Mouse (Mus musculus): Measurements from ENCODE around the gene Nkap. TPM values are rescaled to one million over a fixed set of nuclear protein-coding genes. Genes with fewer than 3 reads are reported as not detected.
"Not testable (repeated sequence)": the region's sequence is repeated elsewhere in the genome, so short reads cannot be mapped to it uniquely, and the experiment has no call there.

Gene Nkap
- total RNA-seq (2021): 10 to 100 TPM; 18.1 to 22.9 TPM
- long read RNA-seq, full-length matches to known transcripts: 15 of 20 reads
- long read RNA-seq, partial matches to known transcripts: 3 of 20 reads
- long read RNA-seq, other reads (novel, unspliced or antisense): 2 of 20 reads

DNA sequence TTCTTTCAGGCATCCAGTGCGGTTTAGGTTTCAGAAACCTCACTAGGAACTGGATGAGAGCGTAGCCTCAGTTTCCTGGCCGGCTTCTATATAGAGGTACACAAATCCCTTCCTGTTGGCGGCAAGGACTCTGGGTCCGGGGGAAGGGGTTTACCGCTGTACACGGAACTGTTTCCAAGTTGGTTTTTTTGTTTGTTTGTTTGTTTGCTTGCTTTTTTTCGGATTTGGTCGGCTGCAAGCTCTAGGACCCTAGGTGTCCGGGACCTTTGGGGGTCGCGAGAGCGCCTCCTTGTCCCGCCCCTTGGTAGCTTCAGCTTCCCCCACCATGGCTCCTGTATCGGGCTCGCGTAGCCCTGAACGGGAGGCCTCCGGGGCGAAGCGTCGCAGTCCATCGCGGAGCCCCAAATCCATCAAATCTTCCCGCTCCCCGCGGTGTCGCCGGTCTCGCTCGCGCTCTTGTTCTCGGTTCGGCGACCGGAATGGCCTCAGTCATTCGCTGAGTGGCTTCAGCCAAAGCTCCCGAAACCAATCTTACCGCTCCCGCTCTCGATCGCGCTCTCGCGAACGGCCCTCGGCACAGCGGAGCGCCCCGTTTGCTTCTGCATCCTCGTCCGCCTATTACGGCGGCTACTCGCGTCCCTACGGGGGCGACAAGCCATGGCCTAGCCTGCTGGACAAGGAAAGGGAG lies at the start of gene Nkap:
Gene Nkap, plus strand, starts transcription at position 125 of the 688 bp plus-strand sequence.
- peak; percentile 75 to 84 for DNase-seq (ENCODE audit: low spot score in 2 of 2)

- not testable (repeated sequence) for DNase-seq (ENCODE audit: low spot score in 2 of 2)
Observed at GRCm38 (mm10) chrX:37080345-37080744, 46.2 kb upstream of the Nkap start.

GRCm38 (mm10) chrX:37081194-37081593 lies 45.4 kb upstream of the Nkap start:
- no peak for DNase-seq (ENCODE audit: low spot score in 2 of 2)

DNA sequence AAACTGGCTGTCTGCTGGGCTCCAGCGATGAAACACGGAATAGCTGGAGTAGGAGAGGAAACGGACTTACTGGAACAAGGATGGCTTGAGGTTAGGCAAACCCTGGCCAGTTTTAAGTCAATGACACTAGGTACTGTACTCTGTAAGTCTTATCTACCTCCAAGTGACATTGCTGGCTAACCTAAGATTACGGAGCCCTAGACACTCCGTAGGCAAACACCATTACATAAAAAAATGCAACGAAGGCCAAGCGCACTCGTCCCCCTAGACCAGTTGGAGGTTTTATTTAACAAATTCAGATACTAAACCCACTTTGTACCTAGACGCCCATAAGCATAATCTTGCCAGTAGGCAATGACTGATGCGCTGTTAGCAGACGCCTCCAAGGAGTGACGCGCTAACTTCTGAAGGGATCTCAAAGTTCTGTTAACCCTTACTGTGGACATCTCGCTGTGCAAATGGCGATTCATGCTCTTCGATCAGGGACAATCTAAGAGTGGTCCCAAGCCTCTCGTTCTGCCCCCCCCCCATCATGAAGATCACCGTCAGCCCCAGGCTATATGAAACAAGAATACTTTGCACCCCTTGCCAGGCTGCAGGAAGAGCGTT lies 42.2 kb upstream of the Nkap start:
- DNase-seq (ENCODE audit: low spot score in 2 of 2): peak; percentile 13 to 25

GRCm38 (mm10) chrX:37084927-37085660 lies 41.5 kb upstream of the Nkap start, which contains the start of gene Rpl39:
Gene Rpl39 (minus strand): TSS chrX:37085402.
- DNase-seq (ENCODE audit: low spot score in 2 of 2): peak; percentile 75 to 84

GRCm38 (mm10) chrX:37085665-37086064 lies 40.9 kb upstream of the Nkap start:
- DNase-seq (ENCODE audit: low spot score in 2 of 2): no peak

- DNase-seq (ENCODE audit: low spot score in 2 of 2): no peak
Observed at GRCm38 (mm10) chrX:37088778-37089177, 37.8 kb upstream of the Nkap start.

DNA sequence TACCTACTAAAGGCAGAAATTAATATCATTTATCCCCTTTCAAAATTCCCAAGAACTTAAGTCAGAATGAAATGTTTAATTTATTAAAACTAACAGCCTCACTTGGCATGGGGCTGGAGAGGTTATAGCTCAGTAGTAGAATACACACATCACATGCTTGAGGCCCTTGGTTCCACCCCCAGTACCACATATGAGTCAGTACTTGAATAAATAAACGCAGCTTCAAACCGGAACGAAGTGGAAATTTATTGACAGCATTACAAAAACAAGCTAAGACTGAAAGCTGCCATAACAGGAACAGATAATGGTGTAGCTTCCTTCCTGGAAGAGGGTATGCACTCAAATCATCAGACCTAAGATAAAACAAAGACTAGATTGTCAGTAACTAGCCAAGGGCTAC lies 35.1 kb upstream of the Nkap start:
- DNase-seq (ENCODE audit: low spot score in 2 of 2): no peak

- DNase-seq (ENCODE audit: low spot score in 2 of 2): no peak
Observed at GRCm38 (mm10) chrX:37095106-37095768, 31.4 kb upstream of the Nkap start.

- no peak for DNase-seq (ENCODE audit: low spot score in 2 of 2)
Observed at GRCm38 (mm10) chrX:37098681-37099080, 27.9 kb upstream of the Nkap start.

GRCm38 (mm10) chrX:37103826-37104225 lies 22.8 kb upstream of the Nkap start:
- no peak for DNase-seq (ENCODE audit: low spot score in 2 of 2)

DNA sequence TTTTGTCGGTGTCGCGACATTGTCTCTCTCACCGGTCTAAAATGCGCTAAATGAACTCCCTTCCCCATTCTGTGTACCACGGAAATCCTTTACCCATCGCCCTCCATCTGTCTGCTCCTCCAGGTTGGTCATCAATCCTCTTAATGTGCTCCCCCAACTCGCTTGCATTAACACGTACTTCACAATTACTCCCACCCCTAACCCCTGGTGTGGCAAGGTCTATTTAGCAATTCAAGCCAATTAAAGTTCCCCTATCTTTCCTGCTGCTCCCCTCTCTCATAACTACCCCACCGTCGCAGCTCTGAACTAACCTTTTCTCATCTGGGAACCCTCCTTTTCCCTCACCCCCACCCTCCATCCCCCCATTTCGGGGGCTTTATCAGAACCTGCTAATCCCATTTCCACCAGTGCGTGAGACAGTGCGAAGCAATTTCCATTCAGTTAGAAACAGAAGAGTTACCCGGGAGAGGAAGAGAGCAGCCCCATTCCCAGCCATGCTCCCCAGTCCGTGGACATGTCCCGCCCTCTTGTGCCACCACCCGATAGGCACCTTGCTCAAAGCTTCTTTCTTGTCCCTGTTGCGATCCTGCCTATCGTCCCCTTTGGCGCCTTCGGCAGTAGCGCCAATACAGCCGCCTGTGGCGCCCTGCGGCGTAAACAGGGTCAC lies 16.9 kb upstream of the Nkap start:
- no peak for DNase-seq (ENCODE audit: low spot score in 2 of 2)

DNA sequence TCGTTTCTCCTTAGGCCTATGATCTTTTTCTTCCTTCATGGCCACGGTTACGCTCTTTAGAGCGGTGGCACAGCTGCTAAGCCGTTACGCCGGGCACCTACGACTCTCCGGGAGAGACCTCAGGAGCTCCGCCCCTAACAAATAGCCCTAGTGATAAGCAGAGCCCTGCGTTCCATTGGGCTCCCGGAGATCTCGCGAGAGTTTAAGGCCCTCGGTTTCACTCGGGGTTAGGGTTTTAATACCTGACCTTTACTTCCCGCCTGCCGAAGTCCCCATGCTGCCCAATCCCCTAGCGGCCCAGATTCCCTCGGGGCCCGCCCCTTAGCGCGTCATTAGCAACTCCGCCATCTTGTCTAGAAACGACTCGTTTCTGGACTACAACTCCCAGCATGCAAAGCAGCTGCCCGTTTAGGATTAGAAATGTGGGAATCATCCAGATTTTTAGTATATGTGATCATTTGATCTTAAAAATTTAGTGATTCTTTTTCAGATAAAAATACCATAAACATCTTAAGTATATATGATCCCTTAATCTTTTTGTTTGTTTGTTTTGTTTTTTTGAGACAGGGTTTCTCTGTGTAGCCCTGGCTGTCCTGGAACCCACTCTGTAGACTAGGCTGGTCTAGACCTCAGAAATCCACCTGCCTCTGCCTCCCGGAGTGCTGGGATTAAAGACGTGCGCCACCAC lies 16.3 kb upstream of the Nkap start, which contains the start of gene Upf3b:
Gene Upf3b, minus strand, starts transcription at position 130 of the 688 bp plus-strand sequence.
- peak; percentile 76 to 82 for DNase-seq (ENCODE audit: low spot score in 2 of 2)

GRCm38 (mm10) chrX:37110881-37111193 lies 15.8 kb upstream of the Nkap start:
- DNase-seq (ENCODE audit: low spot score in 2 of 2): no peak

- DNase-seq (ENCODE audit: low spot score in 2 of 2): no peak
Observed at GRCm38 (mm10) chrX:37117085-37117484, 9.5 kb upstream of the Nkap start.

DNA sequence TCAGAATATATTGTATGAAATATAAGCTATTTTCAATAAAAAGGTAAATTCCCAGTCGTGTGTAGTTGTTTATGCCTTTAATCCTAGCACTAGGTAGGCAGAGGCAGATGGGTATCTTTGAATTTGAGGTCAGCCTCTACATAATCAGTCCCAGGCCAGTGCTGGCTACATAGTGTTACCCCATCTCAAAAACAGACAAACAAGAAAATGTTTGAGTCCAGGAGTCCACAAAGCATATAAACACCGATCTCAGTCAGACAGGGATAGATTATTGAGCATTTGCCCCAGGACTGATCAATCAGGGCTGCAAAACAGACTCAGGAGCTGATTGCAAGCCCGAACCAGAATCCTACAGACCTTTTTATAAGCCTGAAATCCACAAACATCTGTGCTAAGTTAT lies 7.0 kb upstream of the Nkap start:
- DNase-seq (ENCODE audit: low spot score in 2 of 2): no peak

GRCm38 (mm10) chrX:37120212-37120611 lies 6.4 kb upstream of the Nkap start:
- no peak for DNase-seq (ENCODE audit: low spot score in 2 of 2)

- DNase-seq (ENCODE audit: low spot score in 2 of 2): no peak
Observed at GRCm38 (mm10) chrX:37125511-37125910, 1.1 kb upstream of the Nkap start.

- no peak for DNase-seq (ENCODE audit: low spot score in 2 of 2)
Observed at GRCm38 (mm10) chrX:37141732-37142131, 15.1 kb downstream of the Nkap start.

DNA sequence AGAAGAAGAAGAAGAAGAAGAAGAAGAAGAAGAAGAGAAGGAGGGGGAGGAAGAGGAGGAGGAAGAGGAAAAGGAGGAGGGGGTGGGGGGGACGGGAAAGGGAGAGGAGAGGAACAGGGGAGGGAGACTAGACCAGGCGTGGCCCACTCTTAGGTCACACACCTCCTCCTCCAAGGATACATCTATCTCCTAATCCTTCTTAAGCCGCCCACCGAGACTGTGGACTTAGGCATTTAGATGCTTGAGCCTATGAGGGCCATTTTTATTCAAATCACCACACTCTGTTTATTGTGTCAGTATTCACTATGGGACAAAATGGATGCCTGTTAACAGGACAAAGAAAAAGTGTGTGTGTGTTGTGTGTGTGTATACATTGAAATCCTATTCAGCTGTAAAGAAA lies 17.9 kb downstream of the Nkap start:
- DNase-seq (ENCODE audit: low spot score in 2 of 2): not testable (repeated sequence)

Measured in layer of hippocampus, postnatal 10 days (tissue).